Mouse (Mus musculus): ENCODE measurements at regions not wholly inside any gene's neighbourhood (a gene's known extent, or its start where the extent isn't known, plus 50 kb on each side); places are given as distances from the start of the nearest gene placed in this dataset.

DNA sequence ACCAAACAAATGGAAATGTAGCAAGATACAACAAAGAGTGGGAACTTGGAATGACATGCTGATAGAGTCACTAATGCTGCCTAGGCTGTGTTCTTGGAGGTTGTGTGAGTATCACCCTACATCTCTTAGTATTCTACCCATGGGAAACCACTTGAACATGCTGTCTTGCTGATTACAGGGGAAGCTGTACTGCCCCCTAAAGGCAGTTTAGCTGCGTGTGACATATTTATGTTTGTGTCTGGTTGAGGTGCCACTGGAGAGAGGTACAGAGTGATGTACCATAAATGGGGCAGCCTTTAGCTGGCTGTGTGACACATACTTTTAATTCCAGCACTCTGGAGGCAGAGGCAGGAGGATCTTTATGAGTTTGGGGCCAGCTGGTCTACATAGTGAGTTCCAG, 73.0 kb upstream of the Vps8 start:
- TF ChIP-seq CTCF (IDR thresholded peaks at IDR 0.05; ENCODE audit: borderline replicate concordance, insufficient read depth, low read length) (no peak), POLR2A (IDR thresholded peaks at IDR 0.05; ENCODE audit: low read depth, low read length) (no peak)
